Mouse (Mus musculus) C2C12 (cell line): ENCODE measurements around the gene B3galt5.

ENCODE experiments used
- CEBPB ChIP-seq: IDR thresholded peaks from one replicate; pipeline ENCODE4 v1.6.1; 2011; ENCODE audit warnings: low read depth, mild to moderate bottlenecking, control low read depth, moderate library complexity
- CTCF ChIP-seq: IDR thresholded peaks from one replicate; pipeline ENCODE4 v1.5.1; 2011; ENCODE audit not compliant: control insufficient read depth, insufficient read depth, insufficient read length
- FOSL1 ChIP-seq: IDR thresholded peaks from one replicate; pipeline ENCODE4 v1.8.0; 2011; ENCODE audit warnings: mild to moderate bottlenecking, low read length; ENCODE audit not compliant: poor library complexity, insufficient read depth, severe bottlenecking
- MAX ChIP-seq: IDR thresholded peaks from one replicate; pipeline ENCODE4 v1.6.1; 2011; ENCODE audit warnings: mild to moderate bottlenecking, control low read depth
- USF1 ChIP-seq: IDR thresholded peaks from one replicate; pipeline ENCODE4 v1.6.1; 2011; ENCODE audit warnings: low read depth, mild to moderate bottlenecking, control low read depth, moderate library complexity

GRCm38 (mm10) chr16:96291885-96292284 is 56.3 kb downstream of the B3galt5 start:
- TF ChIP-seq CTCF (no peak), USF1 (no peak), MAX (no peak), CEBPB (no peak), FOSL1 (no peak)
